Mouse (Mus musculus) frontal cortex, adult 2 months (tissue): ENCODE data around the gene Mrln. TPM values are rescaled to one million over a fixed set of nuclear protein-coding genes. Genes with fewer than 3 reads are reported as not detected.

Experiments used
- DNase-seq, 2 experiments: peaks; one replicate each; pipeline ENCODE4 v3.0.0; 2022; ENCODE audit warnings: low spot score in 1 of 2; ENCODE audit errors: extremely low spot score in 1 of 2
- polyA plus RNA-seq: library from polyadenylated mRNA; depleted of rRNA; stranded (reverse); fragments of >200 nt; gene quantifications from 2 replicates; pipeline ENCODE4 v1.2.3, GENCODE M21; 2012; rRNA removed

Mrln gene
- 0.36 and 0.95 TPM in 2 replicates for polyA plus RNA-seq

DNA sequence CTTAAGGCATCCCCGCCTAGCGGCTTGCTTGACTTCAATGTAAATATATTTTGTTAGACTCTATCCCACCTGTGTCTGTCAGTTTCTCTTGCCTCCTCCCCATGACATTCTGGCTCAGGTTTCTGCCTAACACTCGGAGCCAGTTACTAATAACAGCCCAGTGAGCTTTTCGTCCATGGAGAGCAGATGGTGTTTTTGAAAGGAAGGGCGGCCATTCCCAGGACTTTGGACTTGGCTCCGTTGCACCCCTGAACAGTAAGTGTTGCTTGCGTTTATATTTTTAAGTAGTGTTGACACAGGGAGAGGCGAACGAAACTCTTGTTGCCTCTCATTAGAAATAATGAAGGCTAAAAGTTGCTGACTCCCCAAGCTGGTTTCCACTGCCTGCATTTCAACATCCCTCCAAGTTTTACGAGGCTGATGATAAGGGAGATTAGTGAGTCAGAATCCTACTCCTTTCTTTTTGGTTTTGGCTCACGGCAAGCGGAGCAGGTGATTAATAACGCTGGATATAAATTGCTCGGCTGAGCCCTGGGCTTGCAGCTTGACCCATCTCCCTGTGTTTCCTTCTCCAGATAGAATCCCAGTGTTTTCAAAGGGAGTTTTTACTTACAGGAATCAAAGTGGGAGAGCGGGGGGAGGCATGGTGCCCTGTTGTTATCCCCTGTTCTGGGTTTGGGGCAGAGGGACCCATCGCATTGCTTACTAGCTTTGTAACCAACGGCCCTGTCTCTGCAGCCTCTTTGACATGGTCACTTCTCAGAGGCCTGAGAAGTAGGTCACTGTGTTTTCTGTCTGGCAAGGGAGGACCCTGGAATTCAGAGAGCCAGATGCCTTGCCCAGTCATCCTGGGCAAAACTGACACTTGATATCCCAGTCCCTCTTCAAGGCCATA is at the start of gene Mrln:
TSS of gene Mrln (plus strand) at position 160 of the 895 bp plus-strand sequence.
- DNase-seq = no peak

DNA sequence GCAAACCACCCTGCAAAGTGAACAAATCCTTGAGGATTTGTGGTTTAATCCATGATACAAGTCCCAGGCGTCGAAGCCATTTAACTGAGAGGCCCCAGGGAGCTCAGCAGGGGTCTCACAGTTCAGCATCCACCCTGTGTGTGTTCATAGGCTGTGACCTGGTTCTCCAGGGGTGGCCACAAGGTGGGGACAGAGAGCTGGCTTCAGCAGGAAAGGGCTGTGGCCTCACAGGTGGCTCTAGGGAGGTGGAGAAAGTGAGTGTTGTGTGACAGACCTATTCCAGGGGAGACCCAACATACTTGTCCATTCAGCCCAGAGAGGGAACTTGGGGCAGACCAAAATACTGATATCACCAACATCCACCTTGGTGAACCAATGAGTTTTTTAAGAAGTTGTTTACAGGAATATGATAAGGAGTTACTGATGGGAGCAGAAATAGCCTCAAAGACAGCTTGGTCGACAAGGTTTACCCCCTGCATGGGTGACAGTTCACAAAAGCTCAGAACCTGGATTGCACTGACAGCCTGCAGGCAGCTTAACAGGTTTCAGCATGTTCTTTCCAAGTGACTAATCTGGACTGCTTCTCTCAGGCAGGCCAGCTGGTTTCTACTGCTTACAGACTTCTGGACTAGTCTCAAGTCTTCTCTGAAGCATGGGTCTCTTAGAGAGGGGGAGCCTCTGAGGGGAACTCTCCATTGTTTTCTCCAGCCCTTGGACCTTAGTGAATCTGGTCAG is 47.9 kb upstream of the Mrln start:
- peak in 1 of 2 experiments; percentile 26 for DNase-seq

DNA sequence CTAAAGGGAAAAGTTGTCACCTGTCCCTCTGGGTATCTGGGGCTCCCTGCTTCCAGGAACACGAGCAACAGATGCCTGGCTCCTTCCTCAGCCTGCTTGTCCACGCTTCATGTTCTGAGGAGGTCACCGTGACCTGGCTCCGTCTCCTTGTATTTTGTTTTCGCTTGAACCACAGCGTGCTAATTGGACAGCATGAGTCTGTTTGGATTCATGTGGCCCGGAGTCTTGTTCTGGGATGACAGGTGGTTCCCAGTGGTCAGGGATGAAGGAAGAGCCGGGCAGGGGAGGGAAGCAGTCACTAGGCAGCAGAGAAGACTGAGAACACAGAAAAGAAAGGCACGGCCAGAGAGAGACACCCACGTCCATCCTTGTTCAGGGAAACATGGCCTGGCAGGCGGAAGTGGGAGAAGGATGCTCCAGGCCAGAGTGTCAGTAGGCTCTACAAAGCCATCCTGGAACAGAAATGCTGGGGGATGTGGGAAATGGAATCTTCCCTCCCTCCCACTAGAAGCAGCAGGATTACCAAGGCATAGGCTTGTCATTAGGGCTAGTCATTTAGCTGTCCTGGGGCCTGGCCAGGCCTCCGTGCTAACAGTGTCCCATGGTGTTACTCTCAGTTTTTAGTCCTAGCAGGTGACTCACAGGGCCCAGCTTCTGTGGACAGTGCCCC is 44.7 kb upstream of the Mrln start:
- peak in 1 of 2 experiments; percentile 22 for DNase-seq

DNA sequence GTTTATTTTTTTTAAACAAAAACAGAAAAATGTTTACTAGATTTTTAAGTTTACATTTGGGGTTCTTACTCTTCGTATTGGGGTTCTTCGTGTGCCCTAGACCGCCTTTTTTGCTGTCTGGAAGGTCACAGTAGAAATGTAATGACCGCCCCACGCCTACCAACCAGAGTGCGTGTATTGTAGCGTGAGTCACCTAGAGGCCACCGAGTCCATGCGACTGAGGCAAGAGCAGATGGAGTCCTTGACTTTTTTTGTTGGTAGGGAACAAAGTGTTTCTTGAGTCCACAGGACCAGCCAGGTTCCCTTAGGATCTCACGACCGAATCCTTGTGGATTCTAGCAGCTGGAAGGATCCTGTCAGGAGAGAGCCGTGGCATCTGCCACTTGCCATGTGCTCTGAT is 43.7 kb upstream of the Mrln start:
- DNase-seq = no peak

DNA sequence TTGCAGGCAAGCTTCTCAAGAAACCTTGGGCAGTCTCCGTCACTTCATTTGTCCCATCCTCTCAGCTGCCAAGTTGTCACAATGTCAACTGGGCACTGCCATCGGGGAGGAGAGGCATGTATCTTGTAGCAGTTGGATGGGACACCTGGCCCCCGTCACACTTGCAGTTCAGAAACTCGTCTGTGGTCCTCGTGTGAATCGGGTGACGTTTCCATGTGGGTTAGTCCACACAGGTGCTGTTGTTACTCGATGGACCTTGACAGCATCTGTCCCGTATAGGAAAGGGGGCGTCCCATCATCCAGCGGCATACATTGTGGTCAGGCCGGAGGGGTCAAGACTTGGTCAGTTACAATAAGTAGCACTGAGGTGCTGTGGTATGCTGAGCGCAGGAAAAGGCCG is 43.0 kb upstream of the Mrln start:
- DNase-seq = no peak

DNA sequence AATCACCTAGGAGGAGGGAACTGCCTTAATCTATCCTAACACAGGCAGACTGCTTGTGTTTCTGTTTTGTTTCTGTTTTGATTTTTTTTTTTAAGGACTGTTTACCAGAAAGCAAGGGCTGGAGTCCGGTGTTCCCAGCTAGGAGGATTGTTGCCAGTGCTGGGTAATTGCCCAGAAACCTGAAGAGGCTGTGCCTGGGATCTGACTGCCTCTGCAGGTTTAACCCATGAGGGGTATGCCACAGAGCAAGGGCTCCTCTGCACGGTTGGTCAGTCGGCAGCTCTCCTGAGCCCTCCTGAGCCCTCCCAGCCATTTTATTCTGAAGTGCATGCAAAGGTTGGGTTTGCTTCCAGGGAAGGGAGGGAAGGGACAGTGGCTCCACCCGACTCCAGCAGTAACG is 40.8 kb upstream of the Mrln start:
- DNase-seq = no peak

DNA sequence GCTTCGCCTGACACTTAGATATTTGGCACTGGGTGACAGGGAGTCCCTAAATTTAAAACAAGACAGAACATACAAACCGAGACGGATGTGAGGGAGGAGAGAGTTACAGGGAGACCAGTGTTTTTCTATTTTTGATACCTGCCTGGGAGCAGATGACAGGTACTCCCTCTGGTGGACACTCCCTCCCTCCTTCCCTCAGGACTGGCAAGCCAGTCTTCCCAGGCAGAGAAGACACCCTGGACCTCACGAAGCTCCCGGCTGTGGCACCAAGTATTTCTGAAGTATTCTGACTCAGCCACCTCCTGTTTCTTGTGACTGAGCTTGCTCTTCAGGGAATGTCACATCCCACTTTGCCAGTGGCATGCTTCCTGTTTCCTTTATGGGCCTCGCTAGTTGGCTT is 38.6 kb upstream of the Mrln start:
- peak in 1 of 2 experiments; percentile 70 for DNase-seq

DNA sequence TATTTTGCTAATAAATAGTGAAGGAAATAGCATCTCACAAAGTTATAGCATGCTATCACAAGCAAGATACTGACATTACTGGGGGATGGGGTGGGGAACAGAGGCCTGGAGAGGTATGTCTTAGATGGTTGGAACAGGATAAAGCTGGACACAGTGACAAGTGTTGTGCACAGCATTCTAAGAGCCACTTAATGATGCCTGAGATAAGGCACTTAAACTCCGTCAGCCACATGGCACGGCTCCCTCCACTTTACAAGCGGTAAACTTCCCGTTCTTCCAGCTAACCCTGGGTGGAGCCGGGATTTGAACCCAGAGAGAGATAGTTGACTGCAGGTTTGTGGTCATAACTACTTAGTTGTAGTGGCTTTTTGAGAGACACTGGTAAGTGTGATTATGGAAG is 38.0 kb upstream of the Mrln start:
- DNase-seq = no peak

DNA sequence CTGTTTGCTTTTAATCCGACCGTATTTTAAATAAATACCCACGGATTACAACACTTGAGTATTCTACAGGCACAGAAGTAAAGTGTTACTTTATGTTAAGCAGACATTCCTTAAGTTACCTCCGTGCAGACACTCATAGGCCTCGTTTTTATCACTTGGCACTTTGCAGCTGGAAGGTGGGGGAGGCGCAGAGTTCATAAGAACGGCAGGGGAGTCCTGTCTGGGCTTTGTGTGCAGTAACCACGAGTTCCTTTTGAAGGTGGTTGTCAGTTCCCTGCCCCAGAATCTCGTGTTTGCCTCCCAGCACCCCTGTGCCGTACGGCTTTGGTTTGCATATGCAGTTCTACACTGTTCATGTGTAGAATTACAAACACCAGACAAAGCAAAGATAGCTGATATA is 36.8 kb upstream of the Mrln start:
- DNase-seq = no peak

DNA sequence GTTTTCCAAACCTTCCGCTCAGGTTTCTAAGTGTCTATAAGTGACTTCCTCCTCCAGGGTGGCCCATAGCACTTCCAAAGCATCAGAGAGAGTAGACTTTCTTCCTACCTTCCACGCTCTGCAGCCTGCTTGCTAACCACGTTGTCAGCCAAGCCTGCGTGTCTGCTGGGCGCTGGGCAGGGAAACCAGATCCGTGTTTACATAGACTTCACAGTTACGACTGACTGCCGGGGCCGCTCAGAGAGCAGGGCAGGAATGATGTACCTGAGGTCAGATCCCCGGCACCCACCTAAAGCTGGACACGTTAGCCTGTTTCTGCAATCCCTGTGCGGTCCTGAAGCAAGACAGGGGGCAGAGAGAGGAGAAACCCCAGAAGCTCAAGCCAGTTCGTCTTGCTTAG is 36.1 kb upstream of the Mrln start:
- DNase-seq = no peak

DNA sequence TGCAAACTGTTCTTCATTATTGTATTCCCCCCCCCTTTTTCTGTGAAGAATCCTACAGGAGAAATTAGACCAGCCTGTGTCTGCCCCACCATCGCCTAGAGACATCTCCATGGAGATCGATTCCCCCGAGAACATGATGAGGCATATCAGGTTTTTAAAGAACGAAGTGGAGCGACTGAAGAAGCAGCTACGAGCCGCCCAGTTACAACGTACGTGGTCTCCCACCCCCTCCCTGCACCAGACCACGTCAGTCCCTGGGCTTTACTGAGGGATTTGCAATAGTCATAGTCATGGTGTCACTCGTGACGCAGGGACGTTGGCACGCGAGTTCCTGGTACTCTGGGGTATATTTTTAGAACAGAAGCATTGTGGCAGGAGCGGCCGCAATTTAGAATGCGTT is 35.4 kb upstream of the Mrln start:
- peak; percentile 46 to 67 for DNase-seq

DNA sequence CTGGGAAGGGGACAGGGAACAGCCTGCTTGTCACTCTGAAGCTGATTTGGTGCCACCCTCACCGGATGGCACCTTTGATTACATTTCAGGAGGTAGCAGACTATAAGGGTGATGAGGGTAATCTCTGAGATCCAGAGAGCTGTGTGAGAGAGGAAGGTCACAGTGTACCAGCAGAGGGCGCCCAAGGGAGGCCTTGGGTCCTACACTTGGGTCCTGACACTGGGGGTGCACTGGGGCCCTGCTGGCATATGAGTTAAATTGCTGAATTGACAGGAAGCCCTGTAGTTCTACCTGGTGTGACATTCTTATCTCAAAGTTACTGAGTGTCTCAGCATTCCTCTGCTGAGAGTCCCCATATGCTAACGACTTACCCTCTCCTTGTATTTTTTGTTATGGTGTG is 31.1 kb upstream of the Mrln start:
- DNase-seq = peak in 1 of 2 experiments; percentile 76

DNA sequence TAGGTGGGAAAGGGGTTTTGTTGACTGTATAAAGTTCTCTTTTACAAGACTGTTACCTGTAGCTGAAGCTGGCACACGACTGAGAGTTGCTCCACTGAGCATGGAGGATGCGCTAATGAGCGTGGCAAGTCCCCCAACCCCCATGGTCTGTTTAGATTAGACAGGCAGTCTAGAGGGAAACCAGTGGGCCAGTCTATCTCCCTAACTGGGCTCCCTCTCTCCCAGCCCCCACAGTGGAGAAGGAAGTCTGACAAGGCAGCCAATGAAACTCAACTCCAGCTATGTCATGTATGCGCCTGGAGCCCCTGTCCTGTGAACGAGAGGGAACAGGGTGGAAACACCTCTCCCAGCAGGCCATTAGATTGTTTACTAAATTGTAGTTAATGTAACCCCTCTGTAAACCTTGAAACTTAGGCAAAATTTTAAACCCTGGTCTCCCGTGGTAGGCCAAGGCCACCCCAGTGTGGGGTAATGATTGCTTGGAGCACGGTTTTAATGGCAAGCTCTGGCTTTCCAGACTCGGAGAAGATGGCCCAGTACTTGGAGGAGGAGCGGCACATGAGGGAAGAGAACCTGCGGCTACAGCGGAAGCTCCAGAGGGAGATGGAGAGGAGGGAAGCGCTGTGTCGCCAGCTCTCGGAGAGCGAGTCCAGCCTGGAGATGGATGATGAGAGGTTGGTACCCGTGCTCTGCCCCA is 29.8 kb upstream of the Mrln start:
- DNase-seq = no peak

DNA sequence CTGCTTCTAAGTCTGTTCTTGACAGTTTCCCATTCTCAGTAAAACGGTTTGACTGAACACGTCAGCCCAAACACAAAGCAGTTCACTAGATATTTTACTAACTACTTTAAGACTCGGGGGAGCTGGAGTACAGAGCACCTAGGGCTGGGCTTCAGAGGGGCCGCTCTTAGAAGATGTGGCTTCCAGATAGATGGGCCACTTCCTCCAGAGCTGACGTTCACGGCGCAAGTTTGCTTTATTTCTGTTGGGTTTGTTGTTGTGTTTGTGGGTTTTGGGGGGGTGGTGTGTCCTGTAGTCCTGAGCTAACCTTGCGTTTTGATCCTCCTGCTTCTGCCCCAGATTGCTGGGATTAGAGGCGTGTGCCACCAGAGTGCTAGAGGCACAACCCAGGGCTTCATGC is 23.7 kb upstream of the Mrln start:
- DNase-seq = no peak

DNA sequence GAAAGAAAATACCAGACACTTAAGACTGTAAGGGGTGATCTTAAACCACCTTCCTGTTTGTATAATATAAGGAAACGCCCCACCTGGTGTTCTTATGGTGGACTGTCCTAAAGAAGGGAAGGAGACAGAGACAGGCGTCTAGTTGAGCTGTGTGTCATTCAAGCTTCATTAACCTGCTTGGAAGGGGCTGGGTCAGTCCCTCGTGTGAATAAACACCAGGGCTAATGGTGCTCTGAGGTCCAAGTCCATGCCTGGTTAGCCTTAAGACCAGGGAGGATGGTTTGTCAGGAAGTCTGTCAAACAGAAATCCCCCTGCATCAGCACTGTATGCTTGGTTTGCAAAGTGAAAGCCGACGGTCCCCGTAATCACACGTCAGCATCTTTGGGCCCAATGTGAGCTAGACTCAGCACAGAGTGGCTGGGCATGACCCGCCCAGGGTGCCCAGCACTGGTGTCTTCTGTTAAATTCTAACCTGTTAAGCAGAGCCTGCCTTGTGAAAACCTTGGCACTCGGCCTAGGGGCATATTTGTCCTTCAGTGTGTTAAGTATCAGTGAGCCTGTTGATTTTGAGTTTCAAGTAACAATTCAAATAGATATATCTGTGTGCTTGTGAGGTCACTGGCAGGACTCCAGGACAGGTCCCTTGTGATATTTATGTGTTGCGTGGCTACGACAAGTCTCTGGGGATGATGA is 23.0 kb upstream of the Mrln start:
- DNase-seq = no peak

DNA sequence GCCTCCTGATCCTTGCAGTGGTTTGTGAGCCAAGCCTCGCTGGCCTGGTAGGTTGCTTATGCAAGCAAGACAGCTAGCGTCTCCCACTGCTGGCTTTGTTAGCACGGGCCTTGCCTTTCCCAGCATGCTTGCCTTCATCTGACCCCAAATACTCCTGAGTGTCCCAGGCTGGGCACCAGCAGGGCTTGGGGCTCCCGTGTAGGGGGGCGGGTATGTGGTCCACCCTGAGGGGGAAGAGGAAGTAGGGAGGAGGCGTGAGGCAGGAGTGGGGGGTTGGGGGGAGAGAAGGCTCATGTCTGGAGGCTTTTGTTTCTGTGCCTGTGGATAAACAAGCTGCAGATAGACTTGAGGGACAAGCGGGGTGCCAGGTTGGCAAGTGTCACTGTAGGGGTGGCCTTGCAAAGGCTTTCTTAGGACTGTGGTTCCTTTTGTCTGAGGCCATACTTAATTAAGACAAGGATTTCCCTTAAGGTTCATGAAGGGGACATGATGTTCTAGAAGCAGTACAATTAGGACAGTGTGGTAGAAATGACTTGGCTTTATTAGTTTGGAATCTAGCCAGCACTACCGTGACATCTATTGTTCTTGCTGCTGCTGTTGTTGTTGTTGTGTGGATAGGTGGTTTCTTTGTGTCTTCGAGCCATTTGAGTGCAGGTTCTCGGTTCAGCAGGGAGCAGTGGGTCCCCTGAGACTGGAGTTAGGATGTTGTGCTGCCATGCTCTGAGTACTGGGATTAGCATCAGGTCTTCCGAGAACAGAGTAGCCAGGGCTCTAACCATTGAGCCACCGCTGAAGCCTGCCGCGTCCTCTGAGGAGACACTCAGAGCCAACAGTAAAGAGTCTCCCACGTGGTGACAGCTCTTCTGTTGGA is 21.0 kb upstream of the Mrln start:
- DNase-seq = no peak

DNA sequence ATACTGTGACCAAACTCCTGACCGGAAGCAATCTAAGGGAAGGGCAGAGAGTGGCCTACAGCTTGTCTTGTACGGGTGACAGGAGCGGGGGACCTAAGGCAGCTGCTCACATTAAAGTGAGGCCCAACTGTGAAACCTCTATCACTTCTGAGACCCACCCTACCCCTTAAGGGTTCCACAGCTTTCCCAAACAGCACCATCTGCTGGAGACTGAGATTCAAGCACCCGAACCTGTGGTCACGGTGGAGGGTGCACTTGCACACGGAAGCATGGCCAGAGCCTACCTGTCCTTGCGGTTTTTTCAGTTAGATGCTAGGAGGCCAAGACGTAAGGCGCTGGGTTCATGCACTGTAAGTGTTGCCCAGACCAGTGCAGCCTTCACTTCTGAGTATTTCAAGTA is 18.3 kb upstream of the Mrln start:
- peak in 1 of 2 experiments; percentile 67 for DNase-seq

DNA sequence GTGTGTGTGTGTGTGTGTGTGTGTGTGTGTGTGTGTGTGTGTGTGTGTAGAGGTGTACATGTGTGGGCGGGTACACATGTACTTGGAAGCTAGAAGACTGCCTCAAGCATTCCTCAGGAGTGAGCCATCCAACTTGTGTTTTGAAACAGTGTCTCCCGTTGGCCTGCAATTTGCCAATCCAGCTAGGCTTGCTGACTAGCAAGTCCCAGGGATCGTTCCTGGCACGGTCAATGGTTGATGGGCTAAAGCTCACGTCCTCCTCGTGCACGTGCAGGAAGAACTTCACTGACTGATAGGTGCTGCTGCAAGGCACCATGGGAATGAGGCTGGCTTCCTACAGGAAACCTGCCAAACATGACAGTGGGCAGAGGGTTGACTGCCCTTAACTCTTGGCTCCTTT is 17.9 kb upstream of the Mrln start:
- DNase-seq = no peak

DNA sequence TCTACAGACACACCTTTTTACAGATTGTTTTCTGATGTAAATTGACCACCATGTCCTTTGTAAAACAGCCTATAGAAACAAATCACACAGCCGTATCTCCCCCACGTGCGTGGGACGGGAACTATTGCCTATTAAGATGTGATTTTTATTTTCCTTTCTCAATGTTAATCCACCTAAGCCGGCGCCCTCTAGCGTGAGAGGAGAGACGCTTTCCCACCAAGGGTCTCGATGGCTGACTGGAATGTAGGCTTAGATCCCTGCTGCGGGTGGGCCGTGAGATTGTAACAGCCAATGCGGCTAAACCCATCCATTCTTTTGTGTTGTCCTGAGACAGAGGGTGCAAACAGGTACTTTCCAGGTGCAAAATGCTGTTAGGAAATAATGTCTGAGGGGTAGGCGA is 14.6 kb upstream of the Mrln start:
- DNase-seq = no peak
